Mouse (Mus musculus) ES-E14 (cell line): ENCODE data around the gene Elobl.

ENCODE experiments used
- CHD2 ChIP-seq: IDR thresholded peaks from 2 replicates; pipeline ENCODE4 v1.6.1; 2014; ENCODE audit warnings: mild to moderate bottlenecking, low read depth, low read length, inconsistent platforms
- HCFC1 ChIP-seq: IDR thresholded peaks from 2 replicates; pipeline ENCODE4 v1.6.1; 2012; ENCODE audit warnings: low read length, inconsistent platforms, borderline replicate concordance; ENCODE audit not compliant: insufficient read depth
- MAFK ChIP-seq: IDR thresholded peaks from 2 replicates; pipeline ENCODE4 v1.6.1; 2014; ENCODE audit warnings: mild to moderate bottlenecking, low read depth, low read length, inconsistent platforms; ENCODE audit not compliant: insufficient read depth
- ZC3H11A ChIP-seq: IDR thresholded peaks from 2 replicates; pipeline ENCODE4 v1.6.1; 2012; ENCODE audit warnings: low read depth, mild to moderate bottlenecking, inconsistent platforms, low read length, borderline replicate concordance
- ZNF384 ChIP-seq: IDR thresholded peaks from 2 replicates; pipeline ENCODE4 v1.6.1; 2012; ENCODE audit warnings: low read depth, low read length, inconsistent platforms

- 0 out of 2 replicates have a peak, but pooled peaks have one; percentile 9 for TF ChIP-seq ZNF384
- no peak for TF ChIP-seq ZC3H11A
- TF ChIP-seq CHD2, result no peak
- TF ChIP-seq HCFC1, result no peak
- no peak for TF ChIP-seq MAFK
Observed at GRCm38 (mm10) chr11:88952117-88952516, 14.6 kb downstream of the Elobl start.
